Mouse (Mus musculus): ENCODE results near the gene Efcab6. TPM values are rescaled to one million over a fixed set of nuclear protein-coding genes. Genes with fewer than 3 reads are reported as not detected.
A peak's percentile ranks its signal among the peaks of the same experiment; 100 is the strongest.

The Efcab6 gene
- total RNA-seq, 2 experiments from 2014 or later = 0.67 TPM; not detected in 1

- no peak for DNase-seq
These were observed 6.3 kb downstream of the Efcab6 start for GRCm38 (mm10) chr15:84058841-84059240.

GRCm38 (mm10) chr15:84056083-84056482 lies 9.1 kb downstream of the Efcab6 start:
- no peak for DNase-seq

GRCm38 (mm10) chr15:84053859-84054258 lies 11.3 kb downstream of the Efcab6 start:
- DNase-seq = peak; percentile 83

GRCm38 (mm10) chr15:84053240-84053639 lies 11.9 kb downstream of the Efcab6 start:
- no peak for DNase-seq

- DNase-seq = no peak
These were observed 12.8 kb downstream of the Efcab6 start for GRCm38 (mm10) chr15:84052390-84052789.

- DNase-seq = peak; percentile 50
These were observed 15.6 kb downstream of the Efcab6 start for GRCm38 (mm10) chr15:84049570-84049969.

- DNase-seq = no peak
These were observed 19.6 kb downstream of the Efcab6 start for GRCm38 (mm10) chr15:84045562-84045961.

- DNase-seq = no peak
These were observed 28.1 kb downstream of the Efcab6 start for GRCm38 (mm10) chr15:84037067-84037466.

- no peak for DNase-seq
These were observed 39.5 kb downstream of the Efcab6 start for GRCm38 (mm10) chr15:84025651-84026050.

GRCm38 (mm10) chr15:84024851-84025250 lies 40.3 kb downstream of the Efcab6 start:
- DNase-seq = no peak

- no peak for DNase-seq
These were observed 55.7 kb downstream of the Efcab6 start for GRCm38 (mm10) chr15:84009366-84010083.

- DNase-seq = no peak
These were observed 60.9 kb downstream of the Efcab6 start for GRCm38 (mm10) chr15:84004306-84004705.

GRCm38 (mm10) chr15:83999071-83999470 lies 66.1 kb downstream of the Efcab6 start:
- DNase-seq = no peak

- DNase-seq = no peak
These were observed 66.6 kb downstream of the Efcab6 start for GRCm38 (mm10) chr15:83998586-83998985.

- DNase-seq = no peak
These were observed 67.1 kb downstream of the Efcab6 start for GRCm38 (mm10) chr15:83998115-83998514.

- no peak for DNase-seq
These were observed 67.6 kb downstream of the Efcab6 start for GRCm38 (mm10) chr15:83997550-83997949.

- DNase-seq = no peak
These were observed 68.3 kb downstream of the Efcab6 start for GRCm38 (mm10) chr15:83996864-83997263.

GRCm38 (mm10) chr15:83992191-83992590 lies 73.0 kb downstream of the Efcab6 start:
- no peak for DNase-seq

- no peak for DNase-seq
These were observed 73.7 kb downstream of the Efcab6 start for GRCm38 (mm10) chr15:83991461-83991860.

- no peak for DNase-seq
These were observed 75.9 kb downstream of the Efcab6 start for GRCm38 (mm10) chr15:83989241-83989640.

GRCm38 (mm10) chr15:83988087-83988486 lies 77.1 kb downstream of the Efcab6 start:
- no peak for DNase-seq

- peak; percentile 20 for DNase-seq
These were observed 82.8 kb downstream of the Efcab6 start for GRCm38 (mm10) chr15:83982186-83982936.

- DNase-seq = no peak
These were observed 86.3 kb downstream of the Efcab6 start for GRCm38 (mm10) chr15:83978865-83979264.

- no peak for DNase-seq
These were observed 88.1 kb downstream of the Efcab6 start for GRCm38 (mm10) chr15:83977108-83977507.
